Mouse (Mus musculus): ENCODE measurements around the gene Tbc1d30.

Tbc1d30 gene

DNA sequence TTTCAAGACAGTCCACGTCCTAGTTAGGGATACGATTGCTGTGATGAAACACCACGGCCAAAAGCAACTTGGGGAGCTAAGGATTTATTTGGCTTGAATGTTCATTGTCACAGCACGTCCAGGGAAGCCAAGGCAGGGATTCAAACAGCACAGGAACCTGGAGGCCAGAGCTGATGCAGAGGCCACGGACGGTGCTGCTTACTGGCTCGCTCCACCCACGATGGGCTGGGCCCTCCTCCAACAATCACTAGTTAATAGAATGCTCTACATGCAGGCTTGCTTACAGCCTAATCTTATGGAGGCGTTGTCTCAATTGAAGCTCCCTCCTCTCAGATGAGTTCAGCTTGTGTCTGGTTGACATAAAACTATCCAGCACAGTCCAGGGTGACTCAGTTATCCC is 16.7 kb upstream of the Tbc1d30 start:
- in situ Hi-C loops (cut with MboI; ENCODE audit: unreplicated experiment in 2 of 2) = loop anchor here in 1 of 2 experiments (10.0 to 25.0 kb wide), 2 partner anchors 1173 to 1620 kb away; no protein-coding TSS in a partner anchor

DNA sequence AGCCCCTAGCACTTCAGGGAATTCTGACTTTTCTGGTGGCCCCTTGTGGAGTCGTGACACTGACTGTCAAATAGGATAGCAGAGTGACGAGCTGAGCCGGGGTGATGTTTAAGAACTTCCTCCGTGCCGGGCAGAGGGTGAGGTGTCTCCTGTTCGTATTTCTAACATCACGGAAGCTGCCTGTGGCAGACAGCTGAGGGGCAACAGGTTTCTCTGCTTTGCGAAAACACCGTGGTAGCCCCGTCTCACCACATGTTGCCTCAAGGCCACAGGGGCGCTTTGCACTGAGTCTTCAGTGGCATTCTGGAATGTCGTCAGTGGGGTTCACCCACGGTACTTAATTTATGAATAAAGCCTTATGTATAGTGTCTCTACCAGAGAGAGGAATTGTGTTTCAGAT is 16.2 kb upstream of the Tbc1d30 start:
- in situ Hi-C loops (cut with MboI; ENCODE audit: unreplicated experiment in 2 of 2) = loop anchor here in 1 of 2 experiments (10.0 to 25.0 kb wide), 2 partner anchors 1172 to 1620 kb away; no protein-coding TSS in a partner anchor

DNA sequence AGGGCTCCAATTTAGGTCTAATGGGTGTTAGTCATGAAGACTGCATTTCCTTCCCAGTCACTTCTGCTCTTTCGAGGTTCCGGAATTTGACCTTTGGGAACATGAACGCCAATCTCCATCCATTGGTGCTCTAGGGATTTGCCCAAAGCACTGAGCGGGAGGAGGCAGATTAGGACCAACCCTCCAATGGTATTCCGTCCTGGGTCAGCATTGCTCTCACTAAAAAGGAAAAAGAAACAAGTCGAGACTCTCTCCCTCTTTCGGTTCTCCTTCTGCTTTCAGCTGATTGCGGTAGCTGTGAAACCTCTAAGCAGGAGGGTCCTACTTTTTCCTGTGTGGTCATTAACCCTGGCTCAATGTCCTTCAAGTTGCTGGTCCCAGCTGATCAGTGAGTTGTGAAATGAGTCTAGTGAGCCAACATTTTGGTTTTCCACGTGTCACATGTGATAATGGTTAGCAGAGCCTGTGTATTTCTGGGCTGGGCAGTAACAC is 14.7 kb upstream of the Tbc1d30 start:
- in situ Hi-C loops (cut with MboI; ENCODE audit: unreplicated experiment in 2 of 2) = loop anchor here in 1 of 2 experiments (10.0 to 25.0 kb wide), 2 partner anchors 1171 to 1621 kb away; no protein-coding TSS in a partner anchor

DNA sequence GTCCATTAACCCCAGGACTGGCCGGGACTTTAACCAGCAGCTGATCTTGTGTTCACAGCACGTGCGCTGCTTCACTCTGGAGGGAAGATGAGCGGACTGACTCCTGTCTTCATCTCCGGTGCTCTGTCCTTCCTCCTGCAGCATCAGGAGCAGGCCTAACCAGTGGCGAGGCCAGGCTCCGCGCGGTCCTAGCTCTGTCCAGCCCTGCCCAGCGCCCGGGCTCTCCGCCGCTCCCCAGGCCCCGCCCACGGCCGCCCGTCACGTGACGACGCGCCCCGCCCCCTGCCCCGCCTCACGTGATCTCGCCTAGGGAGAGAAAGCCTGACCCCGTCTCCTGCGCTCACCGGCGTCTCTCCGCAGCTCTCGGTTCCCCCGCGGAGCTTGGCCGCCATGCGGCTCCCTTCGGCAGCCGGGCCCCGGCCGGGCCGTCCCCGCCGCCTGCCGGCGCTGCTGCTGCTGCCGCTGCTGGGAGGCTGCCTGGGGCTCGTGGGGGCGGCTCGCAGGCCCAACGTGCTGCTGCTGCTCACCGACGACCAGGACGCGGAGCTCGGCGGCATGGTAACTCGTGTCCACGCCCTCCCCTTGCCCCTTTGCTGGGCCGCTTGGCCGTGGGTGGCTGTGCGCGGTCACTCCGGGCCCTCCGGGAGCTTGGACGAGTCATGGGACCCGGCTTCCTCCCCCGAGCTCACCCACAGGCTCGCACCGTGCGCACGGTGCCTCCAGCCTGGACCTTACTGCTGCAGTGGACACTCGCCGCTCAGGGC is 13.9 kb upstream of the Tbc1d30 start, which contains the start of gene Gns:
Gns (plus strand) TSS at position 290 of the 764 bp plus-strand sequence.
- in situ Hi-C loops (cut with MboI; ENCODE audit: unreplicated experiment in 2 of 2) = loop anchor here in 1 of 2 experiments (10.0 to 25.0 kb wide), 2 partner anchors 1170 to 1622 kb away; no protein-coding TSS in a partner anchor

DNA sequence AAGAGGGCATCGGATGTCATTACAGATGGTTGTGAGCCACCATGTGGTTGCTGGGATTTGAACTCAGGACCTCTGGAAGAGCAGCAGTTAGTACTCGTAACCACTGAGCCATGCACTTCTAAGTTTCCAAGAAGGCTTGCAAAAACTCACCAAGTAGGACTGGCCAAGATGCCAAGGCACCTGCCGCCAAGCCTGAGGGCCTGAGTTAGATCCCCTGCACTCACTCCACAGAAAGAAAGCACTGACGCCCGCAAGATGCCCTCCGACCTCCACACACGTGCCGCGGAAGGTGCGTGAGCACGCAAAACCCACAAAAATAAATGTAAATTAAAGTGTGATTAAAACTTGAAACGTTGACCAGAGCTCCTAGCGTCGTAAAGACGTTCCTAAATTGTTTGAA is 13.2 kb upstream of the Tbc1d30 start:
- in situ Hi-C loops (cut with MboI; ENCODE audit: unreplicated experiment in 2 of 2) = loop anchor here in 1 of 2 experiments (10.0 to 25.0 kb wide), 2 partner anchors 1170 to 1623 kb away; no protein-coding TSS in a partner anchor

DNA sequence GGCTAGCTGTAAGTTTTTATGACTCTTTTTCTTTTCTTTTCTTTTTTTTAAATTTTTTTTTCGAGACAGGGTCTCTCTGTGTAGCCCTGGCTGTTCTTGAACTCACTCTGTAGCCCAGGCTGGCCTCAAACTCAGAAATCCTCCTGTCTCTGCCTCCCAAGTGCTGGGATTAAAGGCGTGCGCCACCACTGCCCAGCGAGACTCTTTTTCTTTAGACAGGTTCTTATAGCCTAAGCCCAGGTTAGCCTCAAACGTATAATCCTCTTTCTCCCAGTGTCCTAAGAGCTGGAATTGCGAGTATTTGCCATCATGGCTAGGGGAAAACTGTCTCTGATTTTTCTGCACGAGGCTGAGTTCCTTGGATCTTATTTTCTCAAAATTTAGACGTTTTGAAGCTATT is 12.1 kb upstream of the Tbc1d30 start:
- in situ Hi-C loops (cut with MboI; ENCODE audit: unreplicated experiment in 2 of 2) = loop anchor here in 1 of 2 experiments (10.0 to 25.0 kb wide), 2 partner anchors 1168 to 1624 kb away; no protein-coding TSS in a partner anchor

DNA sequence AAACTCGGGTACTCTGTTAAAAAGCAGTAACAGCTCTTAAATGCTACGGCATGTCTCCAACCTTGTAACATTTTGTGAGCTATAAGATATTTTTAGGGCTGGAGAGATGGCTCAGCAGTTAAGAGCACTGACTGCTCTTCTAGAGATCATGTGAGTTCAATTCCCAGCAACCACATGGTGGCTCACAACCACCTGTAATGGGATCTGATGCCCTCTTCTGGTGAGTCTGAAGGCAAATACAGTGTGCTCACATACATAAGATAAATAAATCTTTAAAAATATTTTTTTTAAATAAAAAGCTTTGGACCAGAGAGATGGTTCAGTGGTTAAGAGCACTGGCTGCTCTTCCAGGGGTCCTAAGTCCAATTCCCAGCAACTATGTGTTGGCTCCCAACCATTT is 9.3 kb upstream of the Tbc1d30 start:
- in situ Hi-C loops (cut with MboI; ENCODE audit: unreplicated experiment in 2 of 2) = loop anchor here in 1 of 2 experiments (10.0 to 25.0 kb wide), 2 partner anchors 1166 to 1627 kb away; no protein-coding TSS in a partner anchor

DNA sequence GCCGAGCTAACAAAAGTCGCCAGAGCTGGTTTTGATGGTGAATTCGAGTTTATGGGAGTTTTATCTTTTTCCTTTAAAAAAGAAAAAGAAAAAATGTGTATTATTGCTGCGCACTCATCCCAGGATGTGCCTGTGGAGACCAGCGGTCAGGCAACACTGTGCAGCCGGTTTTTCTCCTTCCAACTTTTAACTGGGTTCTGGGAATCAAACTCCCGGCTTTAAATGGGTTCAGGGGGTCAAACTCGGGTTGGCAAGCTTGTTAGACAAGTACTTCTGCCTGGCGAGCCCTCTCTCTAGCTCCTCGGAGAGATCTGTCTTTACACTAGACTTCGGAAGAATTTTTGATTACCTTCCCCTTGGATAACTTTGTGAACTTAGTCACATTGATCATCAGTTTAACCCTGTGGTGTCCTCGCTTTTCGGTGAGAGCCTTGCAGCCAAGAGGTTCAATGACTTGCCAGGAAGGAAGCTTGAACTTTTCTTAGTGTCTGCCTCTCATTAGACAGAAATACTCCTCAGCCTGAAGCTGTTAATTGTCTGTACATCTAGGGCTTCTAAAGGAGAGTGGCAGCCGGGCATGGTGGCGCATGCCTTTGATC is 713 bp upstream of the Tbc1d30 start:
- in situ Hi-C loops (cut with MboI; ENCODE audit: unreplicated experiment in 2 of 2) = loop anchor here in 1 of 2 experiments (25.0 kb wide), 1 partner anchor 1636 kb away; no protein-coding TSS in a partner anchor

DNA sequence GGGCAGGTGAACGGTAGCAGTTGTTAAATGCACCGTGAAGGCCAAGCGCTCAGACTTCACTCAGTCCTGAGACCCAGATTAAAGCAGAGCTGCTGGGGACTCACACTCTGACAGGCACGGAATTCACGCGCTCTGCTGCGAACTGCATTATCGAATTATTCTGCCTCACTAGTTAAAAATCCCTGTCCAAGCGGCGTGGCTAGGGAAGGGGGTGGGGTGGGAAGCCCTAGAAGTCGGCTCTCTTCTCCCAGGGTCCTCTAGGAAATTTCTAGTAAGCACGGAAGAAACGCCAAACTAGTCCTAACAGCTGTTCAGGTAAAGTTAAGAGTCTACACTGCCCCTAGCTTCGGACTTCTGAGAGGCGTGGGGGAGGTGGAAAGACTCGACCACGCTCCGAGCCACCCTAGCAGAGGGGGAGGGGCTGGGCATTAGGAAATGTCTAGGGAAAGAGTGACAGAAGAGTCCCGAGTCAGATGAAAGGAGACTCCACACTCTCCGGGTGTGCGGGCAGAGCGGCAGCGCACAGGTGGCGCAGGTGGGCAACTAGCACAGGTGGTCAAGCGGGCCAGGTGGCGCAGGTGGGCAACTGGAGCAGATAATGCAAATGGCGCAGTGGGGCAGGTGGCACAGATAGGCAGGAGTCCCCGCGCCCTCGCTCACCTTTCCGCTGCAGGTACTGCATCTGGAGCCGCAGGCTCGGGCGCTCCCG is 567 bp downstream of the Tbc1d30 start:
- in situ Hi-C loops (cut with MboI; ENCODE audit: unreplicated experiment in 2 of 2) = loop anchor here in 1 of 2 experiments (25.0 kb wide), 1 partner anchor 1637 kb away; no protein-coding TSS in a partner anchor

DNA sequence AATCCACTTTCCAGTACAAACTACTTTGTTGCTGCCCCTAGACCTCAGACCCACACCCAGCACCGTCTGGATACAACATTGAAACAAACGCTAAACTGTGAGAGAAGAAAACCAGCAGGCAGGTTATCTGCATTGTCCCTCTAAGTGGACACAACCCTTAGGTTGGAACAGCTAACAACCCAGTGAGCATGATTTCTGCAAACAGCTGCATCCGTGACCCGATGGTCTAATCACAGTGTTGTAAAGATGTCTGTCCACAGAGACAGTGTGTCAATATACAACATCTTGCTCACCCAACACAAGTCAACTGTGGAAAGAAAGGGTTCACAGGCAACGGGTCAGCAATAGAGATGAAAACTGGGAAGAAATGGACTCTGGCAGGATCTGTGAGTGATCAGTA is 1.8 kb downstream of the Tbc1d30 start:
- in situ Hi-C loops (cut with MboI; ENCODE audit: unreplicated experiment in 2 of 2) = loop anchor here in 1 of 2 experiments (25.0 kb wide), 1 partner anchor 738 kb away; the partner anchor contains the start of gene Rxylt1

DNA sequence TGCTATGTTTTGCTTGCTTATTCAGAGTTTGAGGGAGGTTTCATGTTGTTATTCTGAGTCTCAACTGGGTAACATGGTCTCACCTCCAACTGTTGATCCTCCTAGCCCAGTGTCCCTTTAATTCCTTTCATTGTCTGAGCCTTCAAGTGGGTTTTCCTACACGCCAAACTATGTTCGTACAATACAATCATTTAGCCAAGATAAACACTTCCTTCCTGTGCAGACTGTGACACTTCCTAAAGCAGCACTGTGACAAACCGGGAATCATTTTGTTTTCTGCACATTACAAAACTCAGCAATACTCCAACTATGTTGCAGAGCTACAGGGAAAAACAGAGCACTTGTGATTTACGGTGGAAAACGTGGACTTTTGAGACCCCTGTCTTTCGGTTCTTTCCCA is 7.2 kb downstream of the Tbc1d30 start:
- in situ Hi-C loops (cut with MboI; ENCODE audit: unreplicated experiment in 2 of 2) = loop anchor here in 1 of 2 experiments (25.0 kb wide), 1 partner anchor 743 kb away; the partner anchor contains the start of gene Rxylt1

DNA sequence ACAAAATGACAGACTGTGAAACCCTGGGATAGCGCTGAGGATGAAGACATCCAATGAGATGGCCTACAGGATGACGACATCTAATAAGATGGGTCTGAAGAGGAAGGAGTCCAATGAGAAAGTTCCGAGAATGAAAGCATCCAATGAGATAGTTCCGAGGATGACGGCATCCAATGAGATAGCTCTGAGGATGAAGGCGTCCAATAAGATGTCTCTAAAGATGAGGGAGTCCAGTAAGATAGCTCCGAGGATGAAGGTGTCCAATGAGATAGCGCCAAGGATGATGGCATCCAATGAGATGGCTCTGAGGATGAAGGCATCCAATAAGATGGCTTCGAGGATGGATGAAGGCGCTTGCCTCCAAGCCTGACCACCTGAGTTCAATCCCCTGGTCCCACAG is 8.8 kb downstream of the Tbc1d30 start:
- in situ Hi-C loops (cut with MboI; ENCODE audit: unreplicated experiment in 2 of 2) = loop anchor here in 1 of 2 experiments (25.0 kb wide), 1 partner anchor 745 kb away; the partner anchor contains the start of gene Rxylt1

DNA sequence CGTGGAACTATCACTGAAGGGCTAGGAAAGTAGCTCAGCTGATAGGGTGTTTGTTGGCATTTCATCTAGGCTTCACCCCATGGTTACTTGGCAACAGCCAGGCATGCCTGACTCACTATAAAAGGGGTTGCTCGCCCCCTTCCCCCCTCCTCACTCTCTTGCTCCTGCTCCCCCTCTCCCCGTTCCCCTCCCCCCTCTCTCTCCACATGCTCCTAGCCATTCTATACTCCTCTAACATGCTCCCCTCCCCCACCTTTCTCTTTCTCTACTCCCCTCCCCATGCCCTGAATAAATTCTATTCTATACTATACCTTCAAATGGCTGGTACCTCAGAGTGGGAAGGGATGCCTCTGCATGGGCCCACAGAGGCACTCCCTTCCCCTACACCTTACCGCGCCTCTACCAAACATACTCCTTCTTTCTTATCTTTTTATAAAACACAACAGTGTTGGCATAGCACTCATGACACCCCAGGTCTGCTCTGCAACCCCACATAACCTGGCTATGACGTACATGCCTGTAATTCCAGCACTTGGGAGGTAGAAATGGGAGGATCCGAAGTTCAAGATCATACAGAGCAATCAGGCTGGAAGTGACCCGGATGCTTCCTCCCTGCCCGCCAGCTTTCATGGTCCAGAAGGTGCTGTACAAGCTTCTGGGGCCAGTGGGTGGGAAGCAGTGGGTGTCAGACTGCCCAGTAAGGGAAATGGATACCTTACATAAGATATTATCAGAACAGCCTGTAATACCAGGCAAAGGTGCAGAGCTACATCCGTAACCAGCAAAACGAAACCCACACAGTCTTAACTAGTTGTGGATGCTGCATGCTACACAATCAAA is 10.1 kb downstream of the Tbc1d30 start:
- in situ Hi-C loops (cut with MboI; ENCODE audit: unreplicated experiment in 2 of 2) = loop anchor here in 1 of 2 experiments (25.0 kb wide), 1 partner anchor 746 kb away; the partner anchor contains the start of gene Rxylt1

DNA sequence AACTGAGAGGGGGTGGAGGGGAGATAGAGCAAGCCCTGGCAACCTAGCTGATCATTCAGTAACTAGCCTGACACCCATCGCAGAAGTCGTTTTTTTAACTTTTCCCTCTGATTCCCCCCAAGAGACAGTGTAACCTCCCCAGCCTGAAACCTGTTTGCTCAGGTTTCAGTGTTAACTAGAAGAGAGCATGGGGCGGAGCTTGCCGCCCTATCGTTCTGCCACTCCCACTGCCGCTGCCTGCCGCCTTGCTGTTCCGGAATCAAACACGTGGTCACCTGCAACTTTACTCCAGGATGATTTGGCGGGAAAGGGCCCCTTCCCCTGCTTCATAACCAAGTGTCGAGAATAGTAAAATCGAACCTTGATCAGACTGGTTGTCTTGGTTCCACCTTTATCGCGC is 14.5 kb downstream of the Tbc1d30 start:
- in situ Hi-C loops (cut with MboI; ENCODE audit: unreplicated experiment in 2 of 2) = loop anchor here in 1 of 2 experiments (25.0 kb wide), 1 partner anchor 751 kb away; the partner anchor contains the start of gene Rxylt1

DNA sequence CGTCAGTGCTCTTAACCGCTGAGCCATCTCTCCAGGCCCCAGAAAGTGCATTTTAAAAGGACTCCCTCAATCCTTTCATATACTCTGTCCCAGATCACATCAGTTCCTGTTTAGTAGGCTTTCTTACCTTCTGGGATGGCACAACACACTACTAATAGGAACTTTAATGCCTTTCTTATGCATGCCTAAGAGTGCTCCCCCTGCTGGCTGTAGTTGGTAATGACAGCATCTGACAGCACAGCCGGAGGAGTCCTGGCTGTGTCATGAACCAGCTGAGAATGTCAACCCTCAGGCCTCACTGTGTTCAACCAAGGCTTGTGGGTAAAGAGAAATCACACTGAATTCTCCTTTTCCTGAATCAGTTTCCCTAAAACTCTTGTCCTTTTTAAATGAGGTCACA is 16.5 kb downstream of the Tbc1d30 start:
- in situ Hi-C loops (cut with MboI; ENCODE audit: unreplicated experiment in 2 of 2) = loop anchor here in 1 of 2 experiments (25.0 kb wide), 1 partner anchor 753 kb away; the partner anchor contains the start of gene Rxylt1

DNA sequence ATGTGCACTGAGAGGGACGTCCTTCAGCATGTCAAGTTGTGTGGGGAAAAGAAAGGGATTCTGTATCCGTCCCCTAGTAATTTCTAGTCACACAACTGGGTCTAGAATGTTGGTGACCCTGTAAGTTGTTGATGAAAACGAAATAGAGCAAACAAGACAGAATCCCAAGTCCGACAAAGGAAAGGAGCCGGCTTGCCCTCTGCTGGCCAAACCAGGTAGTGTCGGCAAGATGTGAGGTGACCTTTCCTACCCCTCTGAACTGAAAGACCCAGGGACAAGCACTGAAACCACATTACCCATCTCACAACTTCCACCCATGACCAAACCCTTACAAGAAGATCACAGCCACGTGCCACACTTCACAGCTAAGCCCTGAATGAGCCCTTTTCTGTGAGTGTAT is 20.1 kb downstream of the Tbc1d30 start:
- in situ Hi-C loops (cut with MboI; ENCODE audit: unreplicated experiment in 2 of 2) = loop anchor here in 1 of 2 experiments (25.0 kb wide), 1 partner anchor 756 kb away; the partner anchor contains the start of gene Rxylt1

DNA sequence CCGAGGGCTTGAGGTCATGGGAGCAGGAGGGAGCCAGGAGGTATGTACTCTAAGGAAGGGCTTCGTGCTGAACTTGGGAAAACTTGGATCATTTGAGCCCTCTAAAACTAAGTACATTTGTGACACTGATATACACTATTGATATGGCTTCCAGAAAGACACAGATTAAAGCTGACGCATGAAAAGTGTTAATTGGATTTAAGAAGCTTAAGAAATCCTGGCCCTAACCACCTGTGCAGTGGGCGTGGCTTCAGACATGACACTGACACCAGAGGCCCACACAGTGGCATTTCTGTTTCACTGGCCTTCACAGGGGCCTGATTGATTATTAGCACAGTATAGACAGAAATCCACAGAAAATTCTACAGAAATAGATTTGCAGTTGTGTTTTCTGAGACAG is 21.5 kb downstream of the Tbc1d30 start:
- in situ Hi-C loops (cut with MboI; ENCODE audit: unreplicated experiment in 2 of 2) = loop anchor here in 1 of 2 experiments (25.0 kb wide), 1 partner anchor 758 kb away; the partner anchor contains the start of gene Rxylt1

DNA sequence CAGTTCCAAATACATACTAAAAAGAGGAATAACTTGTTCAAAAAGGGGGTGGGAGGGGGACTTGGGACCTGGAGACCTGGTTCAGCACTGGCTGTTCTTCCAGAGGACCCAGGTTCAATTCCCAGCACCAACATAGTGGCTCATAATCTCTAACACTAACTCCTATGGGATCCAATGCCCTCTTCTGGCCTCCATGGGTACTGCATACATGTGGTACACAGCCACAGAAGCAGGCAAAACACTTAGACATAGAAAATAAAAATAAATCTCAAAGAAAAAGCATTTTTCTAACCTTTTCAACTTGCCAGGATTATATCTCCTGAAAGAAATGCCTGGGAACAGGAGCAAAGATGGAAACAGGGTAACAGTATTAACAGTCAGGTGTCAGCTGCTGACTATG is 24.9 kb downstream of the Tbc1d30 start:
- in situ Hi-C loops (cut with MboI; ENCODE audit: unreplicated experiment in 2 of 2) = loop anchor here in 1 of 2 experiments (25.0 kb wide), 1 partner anchor 761 kb away; the partner anchor contains the start of gene Rxylt1

DNA sequence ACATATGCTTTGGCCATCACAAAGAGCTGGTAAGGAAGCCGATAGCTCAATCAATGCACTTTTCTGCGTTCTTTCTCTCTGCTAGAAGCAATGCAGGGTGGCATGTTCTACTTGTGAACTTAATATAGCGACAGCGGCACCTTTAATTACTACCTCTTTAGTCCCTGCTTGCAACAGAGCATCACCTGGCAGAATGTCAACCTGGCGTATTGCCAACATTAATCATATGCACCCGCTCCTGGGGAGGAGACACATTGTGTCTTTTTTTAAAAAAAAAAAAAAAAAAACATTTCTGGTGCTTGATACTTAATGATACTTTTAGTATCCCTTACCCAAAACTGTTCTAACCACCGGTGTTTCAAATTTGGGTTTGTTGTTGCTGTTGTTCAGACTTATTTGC is 27.6 kb downstream of the Tbc1d30 start:
- in situ Hi-C loops (cut with MboI; ENCODE audit: unreplicated experiment in 2 of 2) = no loop called here

All from v-Abl transformed pro-B cells (cell line).